ENCODE assay signal across 10 mouse cellular contexts in the genomic region with DNA sequence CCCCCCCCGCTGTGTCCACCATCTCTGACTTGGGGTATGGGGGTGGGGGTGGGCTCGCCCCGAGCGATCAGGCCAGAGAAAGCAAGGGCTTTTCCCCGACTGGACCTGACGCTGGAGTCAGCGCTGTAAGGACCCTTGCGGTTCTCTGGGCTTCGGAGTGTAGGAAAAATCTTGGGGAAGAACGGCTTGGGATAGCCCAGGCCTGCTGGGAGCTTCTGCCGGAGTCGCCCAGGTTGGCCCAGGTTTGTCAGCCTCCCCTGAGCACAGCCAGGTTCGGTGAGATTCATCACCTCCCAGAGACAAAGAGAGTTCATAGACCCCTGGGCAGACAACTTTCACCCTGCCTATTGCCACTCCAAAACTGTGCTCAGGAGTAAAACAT. TPM values are rescaled to one million over a fixed set of nuclear protein-coding genes. Genes with fewer than 3 reads are reported as not detected.
DNase-seq lines count a peak whose midpoint lies in the region; ATAC-seq and TF ChIP-seq lines count a peak whose summit lies in the region.
"Had no signal": no experiment of that assay in that cellular context is flagged by ENCODE, and none has a peak within 500 bp of the region (broad histone marks: within the 10 kb centered on the region; RNA-seq: fewer than 3 reads in every experiment).

No protein-coding gene starts in this region.

- ATAC-seq in heart, embryonic 16.5 days (replicated peaks; ENCODE audit: extremely low read depth, insufficient read depth, low FRiP score), result no peak
- no peak; the same call in 1 of the 2 replicates for ATAC-seq in hindbrain, embryonic 14.5 days (ENCODE audit: low FRiP score)
- ATAC-seq in midbrain, embryonic 12.5 days (ENCODE audit: low FRiP score, low read depth), result peak; percentile 64

- H3K9ac ChIP-seq in heart, embryonic 16.5 days (ENCODE audit: low read length), result no peak overlapping the region
- no peak overlapping the region for H3K9ac ChIP-seq in hindbrain, embryonic 14.5 days
- peak overlapping the region; percentile 44; the same call in 1 of the 2 replicates for H3K9ac ChIP-seq in midbrain, embryonic 12.5 days (replicated peaks)

- 28% methylated on average over 12 of the region's 13 CpGs for WGBS in heart, embryonic 16.5 days
- WGBS in hindbrain, embryonic 14.5 days, result 9% methylated on average over 9 of the region's 13 CpGs
- WGBS in midbrain, embryonic 12.5 days, result 4% methylated on average over 10 of the region's 13 CpGs

- H3K36me3 ChIP-seq in heart, embryonic 16.5 days (ENCODE audit: control insufficient read depth, insufficient read depth), result no peaks in the 10 kb centered on the region
- peaks cover 7% of the 10 kb centered on the region; the same call in 1 of the 2 replicates for H3K36me3 ChIP-seq in hindbrain, embryonic 14.5 days (replicated peaks; ENCODE audit: control insufficient read depth, insufficient read depth)
- peaks cover 24% of the 10 kb centered on the region for H3K36me3 ChIP-seq in midbrain, embryonic 12.5 days

- peak overlapping the region; percentile 44; the same call in 1 of the 2 replicates for H3K4me3 ChIP-seq in heart, embryonic 16.5 days (ENCODE audit: low read length)
- no peak overlapping the region for H3K4me3 ChIP-seq in cortical plate, adult 2 months (ENCODE audit: insufficient read depth, low read length)
- peak overlapping the region; percentile 26; the same call in 1 of the 2 replicates for H3K4me3 ChIP-seq in hindbrain, embryonic 14.5 days (replicated peaks; ENCODE audit: low read length)
- H3K4me3 ChIP-seq in midbrain, embryonic 12.5 days, result peak overlapping the region; percentile 38

- peaks cover 6% of the 10 kb centered on the region; the same call in 1 of the 2 replicates for H3K4me1 ChIP-seq in heart, embryonic 16.5 days (ENCODE audit: control insufficient read depth, insufficient read depth, low read length)
- no peaks in the 10 kb centered on the region; the same call in 1 of the 2 replicates for H3K4me1 ChIP-seq in cortical plate, adult 2 months (ENCODE audit: control insufficient read depth, insufficient read depth, low read length)
- peaks cover 10% of the 10 kb centered on the region; the same call in 1 of the 2 replicates for H3K4me1 ChIP-seq in hindbrain, embryonic 14.5 days (replicated peaks; ENCODE audit: control insufficient read depth, insufficient read depth, low read length)
- H3K4me1 ChIP-seq in midbrain, embryonic 12.5 days, result peaks cover 28% of the 10 kb centered on the region

- TF ChIP-seq CTCF in cortical plate, adult 2 months (IDR thresholded peaks at IDR 0.05; ENCODE audit: extremely low read depth, insufficient read depth, low read length), result no peak

- no peak overlapping the region for H3K27ac ChIP-seq in heart, embryonic 16.5 days (ENCODE audit: low read length)
- H3K27ac ChIP-seq in cortical plate, adult 2 months (ENCODE audit: insufficient read depth, low read length), result peak overlapping the region; percentile 71; the same call in 1 of the 2 replicates
- H3K27ac ChIP-seq in hindbrain, embryonic 14.5 days, result no peak overlapping the region
- no peak overlapping the region for H3K27ac ChIP-seq in midbrain, embryonic 12.5 days (replicated peaks)
- H3K27ac ChIP-seq: left cerebral cortex, adult 2 months had no signal

- TF ChIP-seq POLR2A in cortical plate, adult 2 months (IDR thresholded peaks at IDR 0.05; ENCODE audit: extremely low read depth, insufficient read depth, low read length), result no peak

- intact Hi-C loops in heart, postnatal 36 days (cut with DNase I), result no loop called here

- H3K9me3 ChIP-seq in heart, embryonic 16.5 days (replicated peaks; ENCODE audit: control insufficient read depth, low read length), result no peaks in the 10 kb centered on the region
- no peaks in the 10 kb centered on the region for H3K9me3 ChIP-seq in hindbrain, embryonic 14.5 days (ENCODE audit: control insufficient read depth, low read length)
- no peaks in the 10 kb centered on the region for H3K9me3 ChIP-seq in midbrain, embryonic 12.5 days

- no peak for DNase-seq in heart, postnatal 36 days
- DNase-seq in hindbrain, embryonic 14.5 days (ENCODE audit: low spot score), result no peak
- DNase-seq in MN1 (ENCODE audit: low spot score), result no peak
- DNase-seq in thymus, postnatal 36 days, result no peak
- DNase-seq in thymus, postnatal 0 days (ENCODE audit: low spot score), result no peak

- H3K4me2 ChIP-seq in heart, embryonic 16.5 days (ENCODE audit: low read depth, low read length), result peak overlapping the region; percentile 67
- H3K4me2 ChIP-seq in hindbrain, embryonic 14.5 days (replicated peaks), result peak overlapping the region; percentile 56
- H3K4me2 ChIP-seq in midbrain, embryonic 12.5 days (replicated peaks), result peak overlapping the region; percentile 71

- H3K27me3 ChIP-seq in heart, embryonic 16.5 days (ENCODE audit: control insufficient read depth, insufficient read depth, low read length), result peaks cover 25% of the 10 kb centered on the region
- H3K27me3 ChIP-seq in hindbrain, embryonic 14.5 days (ENCODE audit: control insufficient read depth, insufficient read depth, low read length), result peaks cover 11% of the 10 kb centered on the region
- H3K27me3 ChIP-seq in midbrain, embryonic 12.5 days, result peaks cover 32% of the 10 kb centered on the region
- H3K27me3 ChIP-seq: CH12.LX had no signal

RNA-seq across cellular contexts. Expression of gene Sall1, which starts 17.8 kb away (rescaled TPM):
- polyA plus RNA-seq in heart, embryonic 16.5 days (2015; fragmentation: Nextera tagmentation; extraction: Ambion mirVana), result 2.0 and 2.8 TPM in 2 replicates
- total RNA-seq in heart, postnatal 36 days (2021), result 1 to 10 TPM; 1.0 to 1.5 TPM
- 11.7 and 12.5 TPM in 2 replicates for polyA plus RNA-seq in cortical plate, adult 2 months (2012; rRNA removed)
- polyA plus RNA-seq in hindbrain, embryonic 14.5 days (2014; fragmentation: Nextera tagmentation; extraction: Ambion mirVana), result 9.7 and 9.9 TPM in 2 replicates
- polyA plus RNA-seq in midbrain, embryonic 12.5 days (2016; fragmentation: Nextera tagmentation; extraction: Ambion mirVana), result 13.4 and 16.2 TPM in 2 replicates
- 0.03 TPM in 1 of 2 replicates, not detected in the other for polyA plus RNA-seq in thymus, postnatal 0 days (2015; fragmentation: Nextera tagmentation; extraction: Ambion mirVana)
- total RNA-seq: CH12.LX had no signal
